Mouse (Mus musculus) brain, embryonic 14.5 days (tissue): ENCODE data around the gene Exosc6. TPM values are rescaled to one million over a fixed set of nuclear protein-coding genes. Genes with fewer than 3 reads are reported as not detected.
"Not testable (repeated sequence)": the region's sequence is repeated elsewhere in the genome, so short reads cannot be mapped to it uniquely, and the experiment has no call there.

Experiments
- DNase-seq: peaks from one replicate; pipeline ENCODE4 v3.0.0-alpha.2; 2011; ENCODE audit warnings: low read depth
- CTCF ChIP-seq: fragments of 200-500 bp; IDR thresholded peaks from 2 replicates; pipeline ENCODE4 v1.5.1; 2012; ENCODE audit warnings: inconsistent platforms, mild to moderate bottlenecking, moderate library complexity, borderline replicate concordance; ENCODE audit not compliant: insufficient read depth, insufficient read length; ENCODE audit errors: extremely low read depth
- POLR2A ChIP-seq: fragments of 200-500 bp; IDR thresholded peaks from 2 replicates; pipeline ENCODE4 v1.6.1; 2012; ENCODE audit warnings: mild to moderate bottlenecking, inconsistent platforms, borderline replicate concordance; ENCODE audit not compliant: poor library complexity, insufficient read depth, insufficient read length, severe bottlenecking; ENCODE audit errors: extremely low read depth
- polyA plus RNA-seq: library from polyadenylated mRNA; depleted of rRNA; stranded (reverse); fragments of >200 nt; gene quantifications from 2 replicates; pipeline ENCODE4 v1.2.3, GENCODE M21; 2012; rRNA removed

Gene Exosc6
- not detected in 2 replicates for polyA plus RNA-seq

DNA sequence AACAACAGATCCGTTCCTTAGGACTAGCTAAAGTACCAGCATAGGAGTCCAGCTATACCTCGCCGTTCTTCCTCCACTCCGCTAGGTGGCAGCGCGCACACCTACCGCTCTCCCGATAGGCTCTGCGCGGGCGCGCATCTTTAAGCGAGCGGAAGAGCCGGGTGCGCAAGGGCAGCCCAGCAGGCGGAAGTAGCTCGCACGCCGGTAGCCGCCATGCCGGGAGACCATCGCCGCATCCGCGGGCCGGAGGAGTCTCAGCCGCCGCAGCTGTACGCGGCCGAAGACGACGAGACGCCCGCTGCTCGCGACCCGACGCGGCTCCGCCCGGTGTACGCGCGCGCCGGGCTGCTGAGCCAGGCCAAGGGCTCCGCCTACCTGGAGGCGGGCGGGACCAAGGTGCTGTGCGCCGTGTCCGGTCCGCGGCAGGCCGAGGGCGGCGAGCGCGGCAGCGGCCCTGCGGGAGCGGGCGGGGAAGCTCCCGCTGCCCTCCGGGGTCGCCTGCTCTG lies at the start of gene Exosc6:
Exosc6 (plus strand) TSS at position 182 of the 506 bp plus-strand sequence.
- TF ChIP-seq POLR2A: 0 out of 2 replicates have a peak, but pooled peaks have one; percentile 32
- TF ChIP-seq CTCF: peak; percentile 93
- DNase-seq: peak; percentile 98

DNA sequence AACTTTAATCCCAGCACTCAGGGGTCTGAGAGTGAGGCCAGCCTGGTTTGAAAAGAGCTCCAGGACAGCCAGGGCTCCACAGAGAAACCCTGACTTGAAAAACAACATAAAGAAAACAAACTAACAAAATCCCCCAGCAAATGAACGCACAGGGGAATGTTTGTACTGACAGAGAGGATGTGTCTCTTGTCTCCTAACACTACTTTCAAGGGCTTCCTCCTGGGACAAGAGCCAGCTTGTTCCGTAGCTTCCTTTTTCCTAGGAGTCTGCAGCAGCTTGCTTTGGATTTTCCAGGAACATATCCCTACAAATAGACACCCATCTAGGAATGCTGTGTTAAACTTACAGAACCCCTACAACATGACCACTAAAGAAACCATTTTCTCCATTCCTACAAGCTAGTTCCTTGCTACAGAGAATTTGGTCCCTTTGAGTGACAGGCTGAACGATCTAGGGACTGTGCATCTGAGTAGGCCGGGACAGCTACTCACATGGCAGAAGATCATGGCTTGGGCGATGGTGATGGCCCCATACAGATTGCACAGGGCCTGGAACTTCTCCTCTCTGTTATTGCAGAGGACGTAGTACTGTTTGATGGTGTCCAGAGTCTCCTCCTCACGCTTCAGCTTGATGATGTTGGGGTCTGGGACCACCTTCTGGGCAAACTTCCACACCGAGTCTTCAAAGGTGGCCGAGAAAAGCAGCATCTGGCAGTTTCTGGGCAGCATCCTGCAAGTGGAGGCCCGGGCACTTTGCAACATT lies 45.7 kb upstream of the Exosc6 start:
- DNase-seq: not testable (repeated sequence)

DNA sequence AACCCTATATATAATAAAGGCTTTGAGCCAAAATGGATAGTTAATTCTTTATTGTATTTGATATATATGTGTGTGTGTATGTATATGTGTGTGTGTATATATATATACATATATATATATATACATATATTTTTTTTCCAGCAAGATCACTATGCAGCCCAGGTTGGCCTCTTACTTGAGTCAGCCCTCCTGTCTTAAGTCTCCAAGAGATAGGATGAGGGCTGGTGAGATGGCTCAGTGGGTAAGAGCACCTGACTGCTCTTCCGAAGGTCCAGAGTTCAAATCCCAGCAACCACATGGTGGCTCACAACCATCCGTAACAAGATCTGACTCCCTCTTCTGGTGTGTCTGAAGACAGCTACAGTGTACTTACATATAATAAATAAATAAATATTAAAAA lies 29.5 kb upstream of the Exosc6 start:
- DNase-seq: not testable (repeated sequence)

DNA sequence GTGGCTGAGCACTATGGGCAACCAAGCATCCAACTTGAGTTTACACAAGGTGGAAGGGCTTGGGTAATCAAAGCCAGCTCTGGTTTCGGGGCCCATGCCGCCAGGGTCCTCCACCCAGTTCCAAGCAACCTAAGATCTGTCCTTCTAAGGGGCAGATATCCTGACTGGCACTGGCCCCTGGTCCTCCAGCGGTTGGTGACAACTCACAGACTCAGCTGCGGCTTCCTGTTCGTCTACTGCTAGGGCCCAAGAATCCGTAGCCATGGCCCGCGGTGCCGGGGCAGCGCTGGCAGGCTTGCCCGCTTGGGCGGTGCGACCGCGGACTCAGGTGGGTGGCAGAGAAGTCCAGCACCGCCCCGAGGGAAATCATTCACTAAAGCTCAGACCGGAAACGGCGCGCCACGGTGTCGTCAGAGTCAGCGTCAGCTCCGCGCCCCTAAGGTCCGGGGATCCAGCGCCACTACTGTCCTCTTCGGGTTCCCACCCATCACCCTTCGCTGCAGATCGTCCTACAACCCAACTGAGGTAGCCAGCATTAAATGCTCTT lies 28.7 kb upstream of the Exosc6 start:
- TF ChIP-seq POLR2A (0 out of 2 replicates have a peak, but pooled peaks have one; percentile 14), CTCF (no peak)
- peak; percentile 92 for DNase-seq

DNA sequence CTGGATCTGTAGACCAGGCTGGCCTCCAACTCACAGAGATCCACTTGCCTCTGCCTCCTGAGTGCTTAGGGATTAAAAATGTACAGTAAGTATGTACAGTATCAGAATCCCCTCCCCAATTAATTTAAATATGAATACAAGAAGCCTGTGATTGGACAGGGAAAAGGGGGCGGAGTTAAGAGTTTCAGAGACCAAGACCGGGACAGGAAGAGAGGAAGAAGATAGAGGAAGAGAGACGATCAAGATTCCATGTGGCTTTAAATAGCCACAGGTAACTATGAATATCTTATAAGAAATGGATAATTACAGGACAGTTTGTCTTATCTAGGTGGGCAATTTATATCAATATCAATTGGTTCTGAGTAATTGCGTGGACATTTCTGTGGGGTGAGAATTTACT lies 26.6 kb upstream of the Exosc6 start:
- DNase-seq: no peak
- TF ChIP-seq CTCF: no peak
- TF ChIP-seq POLR2A: no peak

DNA sequence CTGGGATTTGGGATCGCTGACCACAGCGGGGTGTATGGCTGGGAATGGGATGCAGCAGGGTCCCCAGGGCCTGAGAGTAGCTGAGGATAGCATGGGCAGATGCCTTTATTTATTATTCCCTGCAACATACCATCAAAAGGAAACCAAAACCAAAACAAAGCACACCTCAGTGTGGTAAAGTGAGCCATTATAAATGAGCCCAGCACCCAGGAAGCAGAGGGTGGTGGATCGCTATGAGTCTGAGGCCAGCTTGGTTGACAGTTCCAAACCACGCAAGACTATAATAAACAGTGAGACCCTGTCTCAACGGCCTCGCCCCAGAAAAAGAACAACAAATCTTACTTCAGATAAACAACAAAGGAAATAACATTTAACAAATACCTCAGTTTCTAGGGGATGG lies 26.1 kb upstream of the Exosc6 start:
- DNase-seq: no peak
- TF ChIP-seq CTCF (no peak), POLR2A (no peak)

DNA sequence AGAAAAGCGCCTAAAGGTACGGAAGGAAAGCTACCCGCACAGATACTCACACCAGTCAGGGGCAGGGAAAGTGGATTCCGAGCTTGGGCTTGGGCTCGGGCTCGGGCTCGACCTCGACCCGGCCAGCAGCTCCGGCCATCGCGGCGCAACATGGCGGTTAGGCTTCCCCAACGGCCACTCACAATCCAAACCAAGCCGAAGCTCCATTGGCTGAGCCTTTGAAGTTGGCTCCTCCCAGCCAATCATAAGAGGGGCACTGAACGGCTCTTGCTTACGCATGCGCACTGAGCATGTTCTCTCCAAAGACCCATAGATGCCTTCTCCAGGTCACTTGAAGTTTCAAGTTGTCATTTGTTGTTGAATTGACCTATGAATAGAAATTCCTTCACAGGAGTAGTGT lies 24.6 kb upstream of the Exosc6 start, which contains the start of gene Ddx19b:
Ddx19b (minus strand) TSS at position 180 of the 400 bp plus-strand sequence.
- DNase-seq: no peak
- TF ChIP-seq POLR2A: no peak

DNA sequence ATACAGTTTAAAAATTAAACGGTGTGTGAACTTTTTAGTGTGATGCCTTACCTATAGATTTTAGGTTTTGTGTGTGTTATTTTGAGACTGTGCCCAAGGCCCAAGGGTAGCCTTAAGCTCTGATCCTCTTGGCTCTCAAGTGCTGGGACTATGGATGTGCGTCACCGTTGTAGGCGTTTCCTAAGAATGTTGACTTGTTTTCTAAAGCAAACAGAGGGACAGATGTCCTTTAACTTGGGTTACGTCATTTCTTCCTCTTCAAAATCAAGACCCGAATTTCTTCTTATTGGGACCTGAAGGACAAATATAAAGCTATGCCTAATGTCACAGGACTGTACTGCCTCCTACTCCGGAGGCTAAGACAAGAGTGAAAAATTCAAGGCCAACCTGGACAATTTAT lies 23.2 kb upstream of the Exosc6 start, which contains the start of gene Aars:
Aars (plus strand) TSS at position 229 of the 400 bp plus-strand sequence.
- TF ChIP-seq POLR2A (no peak), CTCF (no peak)
- DNase-seq: no peak

DNA sequence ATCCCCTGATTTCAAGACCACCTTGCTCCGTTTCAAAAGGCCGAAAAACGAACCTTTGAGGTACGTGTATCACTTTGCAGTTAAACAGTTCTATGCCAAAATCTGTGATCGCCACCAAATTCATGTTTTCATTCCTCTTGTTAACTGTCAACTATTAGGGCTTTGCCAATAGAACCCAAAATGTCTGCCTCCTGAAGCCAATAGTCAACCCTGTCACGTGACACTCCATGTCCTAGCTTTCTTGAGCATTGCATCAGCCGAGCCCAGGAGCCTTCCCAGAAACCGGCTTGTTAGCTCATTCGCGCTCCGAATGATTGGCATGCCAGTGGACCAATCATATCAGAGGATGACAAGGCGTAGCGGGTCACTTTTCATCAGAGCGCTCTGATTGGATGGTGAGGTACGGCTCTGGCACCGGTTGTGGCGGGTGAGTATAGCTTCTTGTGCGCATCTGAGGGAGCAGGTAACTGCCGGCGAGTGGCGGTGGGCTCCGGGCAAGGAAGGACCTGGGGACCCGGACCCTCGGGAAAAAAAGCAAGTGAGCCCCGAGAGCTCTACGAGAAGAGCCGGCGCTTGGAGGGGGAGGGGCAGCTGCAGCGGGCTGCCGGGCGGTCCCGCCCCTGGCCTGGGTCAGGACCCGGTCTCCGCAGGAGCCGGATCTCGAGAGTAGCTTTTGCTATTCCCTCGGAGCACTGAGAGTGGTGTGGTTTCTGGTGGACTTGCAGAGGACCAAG lies 22.5 kb upstream of the Exosc6 start:
- peak; percentile 100 for DNase-seq
- TF ChIP-seq POLR2A: peak; percentile 27; the same call in 1 of the 2 replicates
- TF ChIP-seq CTCF: no peak

DNA sequence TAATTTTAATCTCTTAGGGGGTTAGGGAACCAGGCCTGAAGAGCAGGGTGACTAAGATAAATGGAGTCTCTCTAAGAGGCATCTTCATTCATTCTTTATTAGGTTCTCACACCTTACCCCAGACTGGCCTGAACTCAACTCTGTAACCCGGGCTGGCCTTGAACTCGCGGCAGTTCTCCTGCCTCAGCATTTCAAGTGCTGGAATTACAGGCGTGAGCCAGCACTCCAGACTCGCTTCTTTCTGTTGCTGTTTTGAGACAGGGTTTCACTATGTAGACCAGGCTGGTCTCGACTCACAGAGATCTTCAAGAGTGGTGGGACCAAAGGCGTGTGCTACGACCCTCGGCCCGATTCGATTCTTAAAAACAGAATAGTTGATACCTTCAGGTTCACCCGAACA lies 21.9 kb upstream of the Exosc6 start:
- TF ChIP-seq POLR2A (no peak), CTCF (no peak)

DNA sequence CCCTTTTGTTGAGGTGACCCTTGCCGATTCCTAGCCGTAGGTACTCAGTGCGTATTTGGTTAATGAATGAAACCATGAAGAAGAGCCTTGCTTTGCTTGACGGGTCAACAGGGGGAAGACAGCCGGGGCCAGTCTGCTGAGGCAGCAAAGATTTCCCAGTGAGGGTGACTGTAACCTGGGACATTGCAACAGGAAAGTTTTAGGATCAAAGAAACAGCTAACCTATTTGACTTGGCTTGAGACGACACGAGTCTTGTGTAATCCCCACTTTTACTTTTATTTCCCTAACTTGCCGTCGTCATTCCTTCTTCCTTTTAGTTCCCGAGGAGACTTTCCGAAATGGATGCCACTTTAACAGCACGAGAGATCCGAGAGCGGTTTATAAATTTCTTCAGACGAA lies 19.5 kb upstream of the Exosc6 start:
- no peak for TF ChIP-seq CTCF
- TF ChIP-seq POLR2A: no peak
- no peak for DNase-seq

More for the DNA sequence above, 21.9 kb upstream of the Exosc6 start:
- peak; percentile 46 for DNase-seq

DNA sequence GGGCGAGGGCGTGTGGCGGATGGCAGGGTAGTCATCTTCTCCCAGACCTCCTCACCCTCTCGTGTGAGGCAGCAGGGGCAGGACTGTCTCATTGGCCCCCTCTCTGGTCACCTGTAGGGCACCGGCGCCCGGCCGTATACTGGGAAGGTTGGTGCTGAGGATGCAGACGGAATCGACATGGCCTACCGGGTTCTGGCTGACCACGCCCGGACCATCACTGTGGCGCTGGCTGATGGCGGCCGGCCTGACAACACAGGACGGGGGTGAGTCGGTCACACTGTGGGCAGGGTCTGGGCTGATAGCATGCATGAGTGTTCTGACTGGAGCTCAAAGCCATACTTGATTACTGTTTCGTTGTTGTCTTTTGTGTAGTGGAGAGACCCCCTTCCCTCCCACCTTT lies 13.6 kb upstream of the Exosc6 start:
- TF ChIP-seq POLR2A: no peak
- no peak for TF ChIP-seq CTCF
- DNase-seq: no peak
